Mouse (Mus musculus): ENCODE results near the gene Rxfp2.

Rxfp2 gene

GRCm38 (mm10) chr5:150116216-150116905 is 97.9 kb downstream of the Rxfp2 start:
- DNase-seq: no peak

DNA sequence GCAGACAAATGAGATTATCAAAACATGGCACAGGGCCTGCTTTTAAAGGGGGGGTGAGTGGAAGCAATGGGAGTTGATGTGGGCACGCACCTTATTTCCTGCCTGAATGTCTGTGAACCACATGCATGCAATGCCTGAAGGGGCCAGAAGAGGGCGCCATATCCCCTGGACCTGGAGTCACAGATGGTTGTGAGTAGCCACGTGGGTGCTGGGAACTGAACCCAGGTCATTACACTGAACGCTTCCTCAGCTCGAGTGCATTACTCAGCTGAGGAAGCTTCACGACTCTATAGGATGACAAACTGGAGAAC is 98.4 kb downstream of the Rxfp2 start:
- DNase-seq: no peak

DNA sequence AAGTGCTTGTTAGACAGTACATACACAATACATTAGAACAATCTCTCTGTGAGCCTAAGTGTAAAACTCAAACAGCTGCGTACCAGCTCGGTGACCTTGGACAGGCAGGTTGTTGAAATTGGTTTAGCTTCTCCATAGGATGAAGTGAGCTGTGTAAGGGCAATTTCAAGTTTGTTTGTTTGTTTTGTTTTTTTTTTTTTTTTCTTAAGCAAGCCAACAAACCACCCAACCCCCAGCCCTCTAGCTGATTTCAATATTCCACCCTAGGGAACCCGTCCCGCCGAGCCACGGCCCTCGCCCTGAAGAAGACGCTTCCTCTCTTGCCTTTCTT is 99.6 kb downstream of the Rxfp2 start:
- DNase-seq: no peak

DNA sequence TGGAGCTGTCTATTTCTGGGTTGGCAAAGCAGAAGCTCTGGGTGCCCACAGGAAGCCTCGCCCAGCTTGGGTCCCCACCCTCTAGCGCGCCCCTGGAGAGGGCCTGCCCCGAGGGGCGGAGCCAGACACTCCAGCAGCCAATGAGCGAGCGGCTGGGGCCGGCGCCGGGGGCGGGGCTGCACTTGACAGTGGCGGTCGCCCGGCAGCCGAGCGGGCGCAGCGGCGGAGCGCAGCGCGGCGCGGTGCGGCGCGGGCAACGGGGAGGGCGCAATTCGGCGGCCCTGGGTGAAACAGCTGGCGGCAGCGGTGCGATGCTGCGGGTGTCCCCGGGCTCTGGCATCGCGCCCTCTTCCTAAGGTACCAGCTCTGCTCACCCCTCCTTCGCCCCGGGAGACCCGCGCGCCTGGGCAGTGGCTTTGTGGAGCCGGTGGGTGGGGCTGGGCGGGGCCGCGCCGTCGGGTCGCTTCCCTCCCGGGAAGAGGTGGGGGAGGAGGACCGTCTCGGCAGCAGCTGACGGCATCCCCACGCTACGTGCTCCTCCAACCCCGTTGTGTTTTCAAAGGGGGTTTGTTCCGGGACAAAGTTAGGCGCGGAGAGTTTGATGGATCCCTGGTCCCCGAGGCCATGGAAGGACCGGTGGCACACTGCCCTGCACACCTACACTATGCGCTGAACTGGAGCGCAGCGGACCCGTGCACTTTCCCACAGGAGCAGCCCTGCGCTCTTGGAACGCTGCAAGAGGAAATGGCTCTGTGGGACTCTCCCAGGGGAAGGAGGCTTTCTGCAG is 100.2 kb downstream of the Rxfp2 start, which contains the start of gene Fry:
Gene Fry (plus strand): TSS at position 191 of the 787 bp plus-strand sequence.
- DNase-seq: peak; percentile 96

GRCm38 (mm10) chr5:150120676-150121075 is 102.2 kb downstream of the Rxfp2 start:
- no peak for DNase-seq

DNA sequence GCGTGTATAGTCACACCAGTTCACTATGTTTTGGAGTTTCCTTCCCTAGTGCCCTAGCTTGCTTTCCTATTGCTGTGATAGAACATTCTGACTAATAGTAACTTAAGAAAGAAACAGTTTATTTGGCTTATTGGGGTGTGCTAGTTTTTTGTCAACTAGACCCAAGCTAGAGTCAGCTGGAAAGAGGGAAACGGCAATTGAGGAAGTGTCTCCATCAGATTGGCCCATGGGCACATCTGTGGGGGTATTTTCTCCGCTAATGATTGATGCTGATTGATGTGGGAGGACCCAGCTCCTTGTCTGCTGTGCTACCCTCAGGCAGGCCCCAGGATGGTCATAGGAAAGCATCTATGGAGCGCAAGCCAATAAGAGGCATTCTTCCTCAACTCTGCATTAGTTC is 103.6 kb downstream of the Rxfp2 start:
- DNase-seq: no peak

GRCm38 (mm10) chr5:150122571-150122970 is 104.1 kb downstream of the Rxfp2 start:
- DNase-seq: no peak

DNA sequence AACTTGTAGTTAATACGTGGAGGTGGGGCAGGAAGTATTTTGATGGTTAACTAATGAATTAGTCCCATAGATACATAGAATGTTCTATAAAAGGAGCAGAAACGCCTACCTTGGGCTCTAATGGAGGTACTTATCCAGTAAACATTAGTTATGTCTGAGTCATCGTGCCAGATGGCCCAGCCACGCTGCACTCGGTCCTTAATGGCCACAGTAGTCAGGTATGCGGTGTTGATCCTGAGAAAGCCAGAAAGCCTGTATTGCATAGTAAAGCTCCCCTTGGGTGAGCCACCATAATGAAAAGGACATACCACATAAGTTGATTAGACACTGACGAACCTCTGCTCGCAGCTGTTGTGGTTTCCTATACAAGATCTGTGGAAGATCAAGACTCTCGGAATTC is 107.4 kb downstream of the Rxfp2 start:
- DNase-seq: no peak

DNA sequence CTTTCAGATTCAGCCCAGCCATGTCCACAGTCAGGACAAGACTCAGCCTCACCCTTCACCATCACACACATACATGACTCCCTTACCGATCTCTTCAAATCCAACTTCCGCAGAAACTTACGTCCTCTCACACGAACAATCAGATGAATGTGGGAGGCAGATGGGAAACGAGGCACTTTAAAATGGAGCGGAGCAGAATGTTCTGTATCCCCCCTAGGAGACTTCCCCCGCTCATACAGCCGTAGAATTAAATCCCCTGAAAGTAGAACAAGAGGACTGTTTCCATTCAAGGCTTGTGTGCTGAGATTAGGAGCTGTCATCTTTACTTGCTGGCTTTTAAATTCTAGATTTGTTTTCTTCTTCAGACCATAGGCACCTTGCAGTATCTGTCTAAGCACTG is 110.0 kb downstream of the Rxfp2 start:
- no peak for DNase-seq

GRCm38 (mm10) chr5:150130144-150130543 is 111.7 kb downstream of the Rxfp2 start:
- DNase-seq: no peak

- no peak for DNase-seq
Measured at GRCm38 (mm10) chr5:150131166-150131565, 112.7 kb downstream of the Rxfp2 start.
